ENCODE assay signal across 31 mouse cellular contexts in genomic region chr1:156445049-156445448, GRCm38 (mm10). TPM values are rescaled to one million over a fixed set of nuclear protein-coding genes. Genes with fewer than 3 reads are reported as not detected.
DNase-seq lines count a peak whose midpoint lies in the region; ATAC-seq and TF ChIP-seq lines count a peak whose summit lies in the region.
"Had no signal": no experiment of that assay in that cellular context is flagged by ENCODE, and none has a peak within 500 bp of the region (broad histone marks: within the 10 kb centered on the region; RNA-seq: fewer than 3 reads in every experiment).

No protein-coding gene starts in this region.

- WGBS in hindbrain, embryonic 11.5 days, result 93% methylated on average over 1 of the region's 1 CpGs

- DNase-seq in layer of hippocampus, adult 2 months (ENCODE audit: low spot score in 2 of 2), result no peak
- DNase-seq in layer of hippocampus, adult 8-10 months (ENCODE audit: low spot score in 2 of 2), result no peak
- DNase-seq in right cerebral cortex, adult 18-20 months, result peak; percentile 8
- no peak for DNase-seq in right cerebral cortex, postnatal 36 days (ENCODE audit: low spot score in 2 of 2)
- DNase-seq in brain, embryonic 14.5 days (ENCODE audit: low read depth), result peak; percentile 86
- DNase-seq in embryo, embryonic 10 days (ENCODE audit: low spot score), result no peak
- no peak for DNase-seq in hindbrain, embryonic 11.5 days (ENCODE audit: low spot score)
- DNase-seq: adrenal gland, postnatal 10 days; B cell, adult 2 months; cerebellum, adult 11-12 months; cerebellum, postnatal 10 days; gastrocnemius, postnatal 14 days; heart, postnatal 36 days; kidney, adult 8-10 months; kidney, postnatal 4 days; layer of hippocampus, adult 9-11 months; thymus, postnatal 25 days had no signal

- no peak overlapping the region for H3K4me2 ChIP-seq in hindbrain, embryonic 11.5 days (replicated peaks; ENCODE audit: low read depth, low read length)
- H3K4me2 ChIP-seq: heart, embryonic 11.5 days; hindbrain, embryonic 13.5 days; limb, embryonic 12.5 days; liver, embryonic 11.5 days; lung, embryonic 15.5 days; neural tube, embryonic 13.5 days had no signal

- no peak for ATAC-seq in hindbrain, embryonic 11.5 days (ENCODE audit: low FRiP score)
- ATAC-seq: activated CD4-positive, CD25-positive, alpha-beta regulatory T cell, adult 4 months; intestine, embryonic 16.5 days; midbrain, embryonic 16.5 days had no signal

- H3K9ac ChIP-seq in hindbrain, embryonic 11.5 days (ENCODE audit: low read depth, low read length), result no peak overlapping the region
- H3K9ac ChIP-seq: hindbrain, embryonic 13.5 days; limb, embryonic 12.5 days; lung, embryonic 15.5 days; neural tube, embryonic 13.5 days had no signal

- H3K4me3 ChIP-seq in layer of hippocampus, adult 2 months, result no peak overlapping the region
- H3K4me3 ChIP-seq in hindbrain, embryonic 11.5 days (ENCODE audit: low read depth, low read length), result no peak overlapping the region
- H3K4me3 ChIP-seq: erythroblast, embryonic 14.5 days; hindbrain, embryonic 13.5 days; limb, embryonic 12.5 days; lung, embryonic 15.5 days; midbrain, embryonic 10.5 days; myocyte; neural tube, embryonic 13.5 days had no signal

- H3K4me1 ChIP-seq in hindbrain, embryonic 11.5 days (replicated peaks; ENCODE audit: control insufficient read depth, insufficient read depth, low read length), result no peaks in the 10 kb centered on the region
- H3K4me1 ChIP-seq: hindbrain, embryonic 13.5 days; limb, embryonic 12.5 days; lung, embryonic 15.5 days; midbrain, embryonic 10.5 days; neural tube, embryonic 13.5 days had no signal

- no peak for TF ChIP-seq CTCF in layer of hippocampus, adult 2 months (conservative IDR thresholded peaks at IDR 0.05)
- TF ChIP-seq CTCF in brain, embryonic 14.5 days (IDR thresholded peaks at IDR 0.05; ENCODE audit: borderline replicate concordance, extremely low read depth, insufficient read depth, insufficient read length), result no peak

- no peaks in the 10 kb centered on the region for H3K9me3 ChIP-seq in hindbrain, embryonic 11.5 days (ENCODE audit: control insufficient read depth, low read length)
- H3K9me3 ChIP-seq: hindbrain, embryonic 13.5 days; limb, embryonic 12.5 days; lung, embryonic 15.5 days; midbrain, embryonic 10.5 days; neural tube, embryonic 13.5 days had no signal

- H3K27me3 ChIP-seq in hindbrain, embryonic 11.5 days (ENCODE audit: control insufficient read depth, insufficient read depth, low read length), result no peaks in the 10 kb centered on the region
- H3K27me3 ChIP-seq: hindbrain, embryonic 13.5 days; limb, embryonic 12.5 days; lung, embryonic 15.5 days; neural tube, embryonic 13.5 days had no signal

- no peak for TF ChIP-seq POLR2A in brain, embryonic 14.5 days (IDR thresholded peaks at IDR 0.05; ENCODE audit: borderline replicate concordance, extremely low read depth, insufficient read depth, insufficient read length, poor library complexity, severe bottlenecking)

- H3K27ac ChIP-seq in layer of hippocampus, adult 2 months, result peak overlapping the region; percentile 49; the same call in 1 of the 2 replicates
- no peak overlapping the region for H3K27ac ChIP-seq in hindbrain, embryonic 11.5 days (ENCODE audit: low read depth, low read length)
- H3K27ac ChIP-seq: hindbrain, embryonic 13.5 days; kidney, postnatal 0 days; limb, embryonic 12.5 days; lung, embryonic 15.5 days; midbrain, embryonic 10.5 days; neural tube, embryonic 13.5 days had no signal

- H3K36me3 ChIP-seq in hindbrain, embryonic 11.5 days (ENCODE audit: control insufficient read depth, insufficient read depth, low read length), result no peaks in the 10 kb centered on the region

RNA-seq across cellular contexts. Expression of gene Axdnd1, which starts 24.1 kb away (rescaled TPM):
- total RNA-seq in layer of hippocampus, adult 2 months (2021), result 1 to 10 TPM in 1 of 2 experiments, under 1 TPM in 1; 0.61 to 1.3 TPM
- total RNA-seq in layer of hippocampus, adult 8-10 months (2022), result 1 to 10 TPM in 1 of 4 experiments, under 1 TPM in 3; 0.52 to 1.4 (median 0.73) TPM
- polyA plus RNA-seq in brain, embryonic 14.5 days (2012; rRNA removed), result 0.15 and 0.19 TPM in 2 replicates
- polyA plus RNA-seq in hindbrain, embryonic 11.5 days (2014; fragmentation: Nextera tagmentation; extraction: Ambion mirVana), result 0.28 TPM in 1 of 2 replicates, not detected in the other
- total RNA-seq: gastrocnemius, postnatal 14 days; heart, postnatal 36 days had no signal
- polyA plus RNA-seq: activated CD4-positive, CD25-positive, alpha-beta regulatory T cell, adult 4 months; erythroblast, embryonic 14.5 days; small intestine, adult 2 months had no signal

RNA-seq across cellular contexts. Expression of gene Soat1, which starts 29.1 kb away (rescaled TPM):
- total RNA-seq in layer of hippocampus, adult 2 months (2021), result 10 to 100 TPM; 49.3 to 55.9 TPM
- 10 to 100 TPM; 55.0 to 67.6 (median 59.7) TPM for total RNA-seq in layer of hippocampus, adult 8-10 months (2022)
- polyA plus RNA-seq in brain, embryonic 14.5 days (2012; rRNA removed), result 13.0 and 13.4 TPM in 2 replicates
- 18.2 and 25.7 TPM in 2 replicates for polyA plus RNA-seq in hindbrain, embryonic 11.5 days (2014; fragmentation: Nextera tagmentation; extraction: Ambion mirVana)

Comparison
In these comparisons a context has a peak if more than half of its experiments do, and no peak if none do; other contexts are left out.
1. DNase-seq: peak in right cerebral cortex, adult 18-20 months (single experiment) and brain, embryonic 14.5 days (single experiment); none in layer of hippocampus, adult 2 months (0 of 2), layer of hippocampus, adult 8-10 months (0 of 2), right cerebral cortex, postnatal 36 days (0 of 2), embryo, embryonic 10 days (single experiment) and hindbrain, embryonic 11.5 days (single experiment).